In the genomic region with DNA sequence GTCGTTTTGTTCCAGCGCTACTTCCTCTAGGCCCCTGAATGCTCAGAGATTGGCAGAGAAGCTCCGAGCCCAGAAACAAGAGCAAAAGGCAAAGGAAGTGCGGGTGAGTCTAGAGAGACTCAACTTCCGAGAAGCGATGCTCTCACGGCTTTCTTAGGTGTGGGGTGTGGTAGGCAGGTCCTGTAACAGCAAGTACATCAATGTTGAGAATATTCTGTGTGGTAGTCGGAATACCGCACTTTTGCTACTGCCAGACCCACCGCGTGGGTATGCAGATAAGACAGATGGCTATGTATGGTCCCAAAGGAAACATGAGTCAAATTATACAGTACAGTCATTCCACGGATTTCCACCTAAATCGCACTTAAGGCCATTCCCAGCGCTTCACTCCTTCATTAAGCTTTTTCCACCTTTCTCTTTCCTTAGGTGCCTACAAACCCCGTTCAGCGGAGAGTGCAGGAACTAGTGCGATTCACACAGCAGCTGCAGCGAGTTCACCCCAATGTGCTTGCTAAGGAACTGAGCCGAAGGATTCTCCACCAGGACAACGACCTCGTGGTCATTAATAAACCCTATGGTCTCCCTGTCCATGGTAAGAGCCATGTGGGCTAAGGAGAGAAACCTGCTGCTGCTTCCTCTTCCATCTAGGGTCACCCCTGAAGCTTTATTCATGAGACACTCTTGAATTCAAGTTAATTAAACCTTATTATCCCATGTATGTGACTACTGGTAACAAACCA, we compare ENCODE assay signal across 7 mouse cellular contexts. TPM values are rescaled to one million over a fixed set of nuclear protein-coding genes. Genes with fewer than 3 reads are reported as not detected.
DNase-seq lines count a peak whose midpoint lies in the region; ATAC-seq and TF ChIP-seq lines count a peak whose summit lies in the region.

No protein-coding gene starts in this region.

- peak overlapping the region; percentile 57 for H3K27ac ChIP-seq in lung, embryonic 15.5 days
- H3K27ac ChIP-seq in heart, embryonic 16.5 days (ENCODE audit: low read length), result peak overlapping the region; percentile 26
- peak overlapping the region; percentile 66 for H3K27ac ChIP-seq in macrophage

- H3K4me3 ChIP-seq in lung, embryonic 15.5 days, result peak overlapping the region; percentile 87
- peak overlapping the region; percentile 67 for H3K4me3 ChIP-seq in heart, embryonic 16.5 days (ENCODE audit: low read length)
- H3K4me3 ChIP-seq in macrophage (ENCODE audit: inconsistent target), result peak overlapping the region; percentile 96

- H3K79me2 ChIP-seq in macrophage (ENCODE audit: inconsistent target), result peaks cover 43% of the 10 kb centered on the region

- under 1% methylated on average over 21 of the region's 21 CpGs for whole genome bisulfite sequencing in lung, embryonic 15.5 days
- 1% methylated on average over 21 of the region's 21 CpGs for WGBS in heart, embryonic 16.5 days
- 3% methylated on average over 21 of the region's 21 CpGs for WGBS in macrophage (ENCODE audit: missing documents)

- H3K9ac ChIP-seq in lung, embryonic 15.5 days, result peak overlapping the region; percentile 76
- peak overlapping the region; percentile 74 for H3K9ac ChIP-seq in heart, embryonic 16.5 days (ENCODE audit: low read length)

- peaks cover 11% of the 10 kb centered on the region; the same call in 1 of the 2 replicates for H3K36me3 ChIP-seq in lung, embryonic 15.5 days
- peaks cover 19% of the 10 kb centered on the region for H3K36me3 ChIP-seq in heart, embryonic 16.5 days (ENCODE audit: control insufficient read depth, insufficient read depth)
- peaks cover 14% of the 10 kb centered on the region for H3K36me3 ChIP-seq in macrophage (ENCODE audit: inconsistent target)

- H3K27me3 ChIP-seq in lung, embryonic 15.5 days, result no peaks in the 10 kb centered on the region
- H3K27me3 ChIP-seq in heart, embryonic 16.5 days (ENCODE audit: control insufficient read depth, insufficient read depth, low read length), result no peaks in the 10 kb centered on the region

- DNase-seq in lung, postnatal 25 days (ENCODE audit: low spot score), result no peak
- peak; percentile 33 for DNase-seq in brain, embryonic 14.5 days (ENCODE audit: low read depth)
- DNase-seq in adrenal gland, adult (ENCODE audit: inconsistent age in 2 of 2, low spot score in 1 of 2), result no peak
- no peak for DNase-seq in adrenal gland, postnatal 4 days (ENCODE audit: low spot score in 2 of 2)

- H3K4me2 ChIP-seq in lung, embryonic 15.5 days, result peak overlapping the region; percentile 73
- peak overlapping the region; percentile 72 for H3K4me2 ChIP-seq in heart, embryonic 16.5 days (ENCODE audit: low read depth, low read length)

- TF ChIP-seq POLR2A in brain, embryonic 14.5 days (IDR thresholded peaks at IDR 0.05; ENCODE audit: borderline replicate concordance, extremely low read depth, insufficient read depth, insufficient read length, poor library complexity, severe bottlenecking), result no peak

- peaks cover 21% of the 10 kb centered on the region for H3K4me1 ChIP-seq in lung, embryonic 15.5 days
- peaks cover 17% of the 10 kb centered on the region for H3K4me1 ChIP-seq in heart, embryonic 16.5 days (ENCODE audit: control insufficient read depth, insufficient read depth, low read length)

- no peaks in the 10 kb centered on the region for H3K9me3 ChIP-seq in lung, embryonic 15.5 days
- H3K9me3 ChIP-seq in heart, embryonic 16.5 days (replicated peaks; ENCODE audit: control insufficient read depth, low read length), result no peaks in the 10 kb centered on the region

- TF ChIP-seq CTCF in brain, embryonic 14.5 days (IDR thresholded peaks at IDR 0.05; ENCODE audit: borderline replicate concordance, extremely low read depth, insufficient read depth, insufficient read length), result no peak

- ATAC-seq in lung, embryonic 15.5 days (ENCODE audit: borderline replicate concordance, extremely low read depth, low FRiP score, low TSS enrichment), result peak; percentile 55; the same call in 1 of the 2 replicates
- peak; percentile 8; the same call in 1 of the 2 replicates for ATAC-seq in heart, embryonic 16.5 days (replicated peaks; ENCODE audit: extremely low read depth, insufficient read depth, low FRiP score)

RNA-seq across cellular contexts. Expression of a gene that starts 0.5 kb away (rescaled TPM):
- polyA plus RNA-seq in lung, embryonic 15.5 days (2015; fragmentation: Nextera tagmentation; extraction: Ambion mirVana), result 24.3 and 27.7 TPM in 2 replicates
- 16.3 and 16.4 TPM in 2 replicates for polyA plus RNA-seq in brain, embryonic 14.5 days (2012; rRNA removed)
- 21.5 and 21.7 TPM in 2 replicates for polyA plus RNA-seq in heart, embryonic 16.5 days (2015; fragmentation: Nextera tagmentation; extraction: Ambion mirVana)
- 10 to 100 TPM in 22 of 26 experiments, 1 to 10 TPM in 4; 5.4 to 40.5 (median 20.1) TPM for total RNA-seq in macrophage (2018; cell fraction: chromatin; rRNA removed)
- 10 to 100 TPM in 20 of 26 experiments, 1 to 10 TPM in 6; 6.5 to 17.1 (median 13.1) TPM for total RNA-seq in macrophage (2018; cell fraction: cytosol; rRNA removed)
- 10 to 100 TPM in 22 of 26 experiments, 1 to 10 TPM in 4; 7.2 to 26.9 (median 13.4) TPM for total RNA-seq in macrophage (2018; cell fraction: nucleus; rRNA removed)
- polyA plus RNA-seq in macrophage (2018), result 9.9 to 17.8 TPM (median 16.3 TPM) in 3 replicates
- 10 to 100 TPM; 17.8 to 18.7 TPM for total RNA-seq in adrenal gland, postnatal 4 days (2021)

RNA-seq across cellular contexts. Expression of a gene that starts 0.5 kb away (rescaled TPM):
- polyA plus RNA-seq in lung, embryonic 15.5 days (2015; fragmentation: Nextera tagmentation; extraction: Ambion mirVana), result 35.9 and 36.7 TPM in 2 replicates
- polyA plus RNA-seq in brain, embryonic 14.5 days (2012; rRNA removed), result 42.5 and 56.3 TPM in 2 replicates
- polyA plus RNA-seq in heart, embryonic 16.5 days (2015; fragmentation: Nextera tagmentation; extraction: Ambion mirVana), result 25.0 and 26.9 TPM in 2 replicates
- 10 to 100 TPM; 20.3 to 80.2 (median 36.9) TPM for total RNA-seq in macrophage (2018; cell fraction: chromatin; rRNA removed)
- 10 to 100 TPM in 20 of 26 experiments, 1 to 10 TPM in 6; 8.4 to 22.1 (median 11.8) TPM for total RNA-seq in macrophage (2018; cell fraction: cytosol; rRNA removed)
- 10 to 100 TPM; 13.4 to 67.4 (median 23.6) TPM for total RNA-seq in macrophage (2018; cell fraction: nucleus; rRNA removed)
- 11.8 to 21.7 TPM (median 12.3 TPM) in 3 replicates for polyA plus RNA-seq in macrophage (2018)
- 10 to 100 TPM; 12.8 to 13.3 TPM for total RNA-seq in adrenal gland, postnatal 4 days (2021)

RNA-seq across cellular contexts. Expression of a gene that starts 57.3 kb away (rescaled TPM):
- 37.9 and 43.0 TPM in 2 replicates for polyA plus RNA-seq in lung, embryonic 15.5 days (2015; fragmentation: Nextera tagmentation; extraction: Ambion mirVana)
- polyA plus RNA-seq in brain, embryonic 14.5 days (2012; rRNA removed), result 48.1 and 63.1 TPM in 2 replicates
- 77.2 and 82.5 TPM in 2 replicates for polyA plus RNA-seq in heart, embryonic 16.5 days (2015; fragmentation: Nextera tagmentation; extraction: Ambion mirVana)
- 100 to 1,000 TPM in 8 of 26 experiments, 10 to 100 TPM in 18; 20.0 to 119 (median 69.3) TPM for total RNA-seq in macrophage (2018; cell fraction: chromatin; rRNA removed)
- 10 to 100 TPM; 14.5 to 35.7 (median 22.1) TPM for total RNA-seq in macrophage (2018; cell fraction: cytosol; rRNA removed)
- 10 to 100 TPM; 14.2 to 79.0 (median 48.1) TPM for total RNA-seq in macrophage (2018; cell fraction: nucleus; rRNA removed)
- 18.9 to 27.3 TPM (median 22.8 TPM) in 3 replicates for polyA plus RNA-seq in macrophage (2018)
- 10 to 100 TPM; 59.5 to 63.5 TPM for total RNA-seq in adrenal gland, postnatal 4 days (2021)
